Comparison of ENCODE assay signal across 10 mouse cellular contexts in genomic region chr7:30295103-30295502, GRCm38 (mm10). TPM values are rescaled to one million over a fixed set of nuclear protein-coding genes. Genes with fewer than 3 reads are reported as not detected.
DNase-seq lines count a peak whose midpoint lies in the region; ATAC-seq and TF ChIP-seq lines count a peak whose summit lies in the region.
"Had no signal": no experiment of that assay in that cellular context is flagged by ENCODE, and none has a peak within 500 bp of the region (broad histone marks: within the 10 kb centered on the region; RNA-seq: fewer than 3 reads in every experiment).

No protein-coding gene starts in this region.

- no peaks in the 10 kb centered on the region for H3K27me3 ChIP-seq in heart, embryonic 12.5 days (replicated peaks)
- H3K27me3 ChIP-seq in neural tube, embryonic 13.5 days: no peaks in the 10 kb centered on the region
- H3K27me3 ChIP-seq in embryonic facial prominence, embryonic 10.5 days (replicated peaks; ENCODE audit: low read depth, poor library complexity, severe bottlenecking): no peaks in the 10 kb centered on the region
- no peaks in the 10 kb centered on the region for H3K27me3 ChIP-seq in stomach, postnatal 0 days (ENCODE audit: control insufficient read depth, insufficient read depth, low read length)
- H3K27me3 ChIP-seq: stomach, embryonic 15.5 days had no signal

- H3K4me2 ChIP-seq in heart, embryonic 12.5 days: no peak overlapping the region
- H3K4me2 ChIP-seq in neural tube, embryonic 13.5 days: no peak overlapping the region
- no peak overlapping the region for H3K4me2 ChIP-seq in stomach, postnatal 0 days (replicated peaks; ENCODE audit: low read depth)
- H3K4me2 ChIP-seq: stomach, embryonic 15.5 days had no signal

- H3K9me3 ChIP-seq in heart, embryonic 12.5 days (replicated peaks): no peaks in the 10 kb centered on the region
- H3K9me3 ChIP-seq in neural tube, embryonic 13.5 days: no peaks in the 10 kb centered on the region
- H3K9me3 ChIP-seq in embryonic facial prominence, embryonic 10.5 days: no peaks in the 10 kb centered on the region
- no peaks in the 10 kb centered on the region for H3K9me3 ChIP-seq in stomach, postnatal 0 days (ENCODE audit: control insufficient read depth, low read length)
- H3K9me3 ChIP-seq: stomach, embryonic 15.5 days had no signal

- H3K9ac ChIP-seq in heart, embryonic 12.5 days: no peak overlapping the region
- H3K9ac ChIP-seq in neural tube, embryonic 13.5 days: peak overlapping the region; percentile 0; the same call in 1 of the 2 replicates
- H3K9ac ChIP-seq in stomach, postnatal 0 days (ENCODE audit: low read length): no peak overlapping the region
- H3K9ac ChIP-seq: stomach, embryonic 15.5 days had no signal

- peaks cover 13% of the 10 kb centered on the region; the same call in 1 of the 2 replicates for H3K4me1 ChIP-seq in heart, embryonic 12.5 days (replicated peaks)
- H3K4me1 ChIP-seq in neural tube, embryonic 13.5 days (replicated peaks): peaks cover 42% of the 10 kb centered on the region
- H3K4me1 ChIP-seq in embryonic facial prominence, embryonic 10.5 days: peaks cover 20% of the 10 kb centered on the region
- no peaks in the 10 kb centered on the region for H3K4me1 ChIP-seq in stomach, postnatal 0 days (replicated peaks; ENCODE audit: control insufficient read depth, insufficient read depth)

- TF ChIP-seq EP300 in stomach, postnatal 0 days (optimal IDR thresholded peaks at IDR 0.05): no peak

- no peak overlapping the region for H3K27ac ChIP-seq in heart, embryonic 12.5 days (ENCODE audit: poor library complexity, severe bottlenecking)
- no peak overlapping the region for H3K27ac ChIP-seq in neural tube, embryonic 13.5 days (replicated peaks)
- no peak overlapping the region for H3K27ac ChIP-seq in embryonic facial prominence, embryonic 10.5 days (replicated peaks)
- no peak overlapping the region for H3K27ac ChIP-seq in stomach, postnatal 0 days (replicated peaks)
- H3K27ac ChIP-seq: stomach, embryonic 15.5 days had no signal

- H3K4me3 ChIP-seq in heart, embryonic 12.5 days: no peak overlapping the region
- H3K4me3 ChIP-seq in neural tube, embryonic 13.5 days: no peak overlapping the region
- no peak overlapping the region for H3K4me3 ChIP-seq in embryonic facial prominence, embryonic 10.5 days
- H3K4me3 ChIP-seq in stomach, postnatal 0 days (ENCODE audit: low read depth, low read length): no peak overlapping the region
- H3K4me3 ChIP-seq: stomach, embryonic 15.5 days had no signal

- peak; percentile 67 to 79 for DNase-seq in heart, adult 18-20 months
- no peak for DNase-seq in neural tube, embryonic 10.5 days (ENCODE audit: extremely low spot score, low spot score)
- DNase-seq in embryonic facial prominence, embryonic 10.5 days (ENCODE audit: low spot score): peak; percentile 24
- DNase-seq in stomach, postnatal 0 days (ENCODE audit: low spot score): no peak
- no peak for DNase-seq in urinary bladder, postnatal 10 days (ENCODE audit: low spot score)
- no peak for DNase-seq in T-cell, adult 2 months (ENCODE audit: low spot score)

- peaks cover 25% of the 10 kb centered on the region for H3K36me3 ChIP-seq in heart, embryonic 12.5 days
- peaks cover 68% of the 10 kb centered on the region for H3K36me3 ChIP-seq in neural tube, embryonic 13.5 days
- peaks cover 76% of the 10 kb centered on the region for H3K36me3 ChIP-seq in embryonic facial prominence, embryonic 10.5 days (replicated peaks)
- 0 out of 2 replicates have a peak, but pooled peaks cover 2% of the 10 kb centered on the region for H3K36me3 ChIP-seq in stomach, postnatal 0 days (ENCODE audit: control insufficient read depth, insufficient read depth, low read length)

- TF ChIP-seq CTCF in stomach, postnatal 0 days (IDR thresholded peaks at IDR 0.05; ENCODE audit: low read depth): no peak

- 36% methylated on average over 10 of the region's 10 CpGs for WGBS in heart, embryonic 12.5 days
- WGBS in neural tube, embryonic 13.5 days: 74% methylated on average over 10 of the region's 10 CpGs
- 74% methylated on average over 10 of the region's 10 CpGs for WGBS in embryonic facial prominence, embryonic 10.5 days
- WGBS in stomach, postnatal 0 days: 47% methylated on average over 10 of the region's 10 CpGs

- ATAC-seq in heart, embryonic 12.5 days (ENCODE audit: insufficient number of reproducible peaks, low FRiP score): no peak
- no peak for ATAC-seq in neural tube, embryonic 13.5 days (ENCODE audit: low read depth)
- peak; percentile 38; the same call in 1 of the 2 replicates for ATAC-seq in stomach, postnatal 0 days (ENCODE audit: low FRiP score, low TSS enrichment)

RNA-seq across cellular contexts. Expression of gene Clip3, which starts 3.6 kb away (rescaled TPM):
- 1 to 10 TPM; 5.7 TPM for total RNA-seq in heart, adult 18-20 months (2021)
- polyA plus RNA-seq in heart, embryonic 12.5 days (2016; fragmentation: Nextera tagmentation; extraction: Ambion mirVana): 17.2 and 20.2 TPM in 2 replicates
- 103 and 113 TPM in 2 replicates for polyA plus RNA-seq in neural tube, embryonic 13.5 days (2015; fragmentation: Nextera tagmentation; extraction: Ambion mirVana)
- 53.0 and 53.4 TPM in 2 replicates for polyA plus RNA-seq in embryonic facial prominence, embryonic 10.5 days (2016; fragmentation: Nextera tagmentation; extraction: Ambion mirVana)
- 9.6 and 10.2 TPM in 2 replicates for polyA plus RNA-seq in stomach, postnatal 0 days (2015; fragmentation: Nextera tagmentation; extraction: Ambion mirVana)
- total RNA-seq: common myeloid progenitor, adult 5-6 weeks had no signal

RNA-seq across cellular contexts. Expression of gene Alkbh6, which starts 13.4 kb away (rescaled TPM):
- 10 to 100 TPM; 26.2 to 27.8 TPM for total RNA-seq in heart, adult 18-20 months (2021)
- 56.8 and 59.0 TPM in 2 replicates for polyA plus RNA-seq in heart, embryonic 12.5 days (2016; fragmentation: Nextera tagmentation; extraction: Ambion mirVana)
- polyA plus RNA-seq in neural tube, embryonic 13.5 days (2015; fragmentation: Nextera tagmentation; extraction: Ambion mirVana): 120 and 123 TPM in 2 replicates
- polyA plus RNA-seq in embryonic facial prominence, embryonic 10.5 days (2016; fragmentation: Nextera tagmentation; extraction: Ambion mirVana): 95.5 and 97.0 TPM in 2 replicates
- polyA plus RNA-seq in stomach, postnatal 0 days (2015; fragmentation: Nextera tagmentation; extraction: Ambion mirVana): 55.4 and 58.8 TPM in 2 replicates

RNA-seq across cellular contexts. Expression of gene Wdr62, which starts 14.9 kb away (rescaled TPM):
- under 1 TPM; 0.57 to 0.80 TPM for total RNA-seq in heart, adult 18-20 months (2021)
- 9.3 and 9.9 TPM in 2 replicates for polyA plus RNA-seq in heart, embryonic 12.5 days (2016; fragmentation: Nextera tagmentation; extraction: Ambion mirVana)
- 3.8 and 4.0 TPM in 2 replicates for polyA plus RNA-seq in neural tube, embryonic 13.5 days (2015; fragmentation: Nextera tagmentation; extraction: Ambion mirVana)
- polyA plus RNA-seq in embryonic facial prominence, embryonic 10.5 days (2016; fragmentation: Nextera tagmentation; extraction: Ambion mirVana): 17.8 and 18.2 TPM in 2 replicates
- polyA plus RNA-seq in stomach, postnatal 0 days (2015; fragmentation: Nextera tagmentation; extraction: Ambion mirVana): 2.4 TPM in 2 replicates

RNA-seq across cellular contexts. Expression of gene Thap8, which starts 15.2 kb away (rescaled TPM):
- not detected for total RNA-seq in heart, adult 18-20 months (2021)
- polyA plus RNA-seq in heart, embryonic 12.5 days (2016; fragmentation: Nextera tagmentation; extraction: Ambion mirVana): 0.27 and 0.32 TPM in 2 replicates
- polyA plus RNA-seq in neural tube, embryonic 13.5 days (2015; fragmentation: Nextera tagmentation; extraction: Ambion mirVana): 0.47 and 0.81 TPM in 2 replicates
- 0.45 and 0.90 TPM in 2 replicates for polyA plus RNA-seq in embryonic facial prominence, embryonic 10.5 days (2016; fragmentation: Nextera tagmentation; extraction: Ambion mirVana)
- polyA plus RNA-seq in stomach, postnatal 0 days (2015; fragmentation: Nextera tagmentation; extraction: Ambion mirVana): 0.38 and 0.44 TPM in 2 replicates
- total RNA-seq: common myeloid progenitor, adult 5-6 weeks had no signal

RNA-seq across cellular contexts. Expression of gene Syne4, which starts 19.5 kb away (rescaled TPM):
- 1 to 10 TPM in 1 of 2 experiments, under 1 TPM in 1; 0.72 to 2.0 TPM for total RNA-seq in heart, adult 18-20 months (2021)
- 18.4 and 19.5 TPM in 2 replicates for polyA plus RNA-seq in heart, embryonic 12.5 days (2016; fragmentation: Nextera tagmentation; extraction: Ambion mirVana)
- polyA plus RNA-seq in neural tube, embryonic 13.5 days (2015; fragmentation: Nextera tagmentation; extraction: Ambion mirVana): 19.0 and 27.3 TPM in 2 replicates
- 51.1 and 65.6 TPM in 2 replicates for polyA plus RNA-seq in embryonic facial prominence, embryonic 10.5 days (2016; fragmentation: Nextera tagmentation; extraction: Ambion mirVana)
- 13.5 and 14.2 TPM in 2 replicates for polyA plus RNA-seq in stomach, postnatal 0 days (2015; fragmentation: Nextera tagmentation; extraction: Ambion mirVana)
- total RNA-seq: common myeloid progenitor, adult 5-6 weeks had no signal

Comparison
In these comparisons a context has a peak if more than half of its experiments do, and no peak if none do; other contexts are left out.
1. DNase-seq: peak in heart, adult 18-20 months (2 of 2) and embryonic facial prominence, embryonic 10.5 days (single experiment); none in neural tube, embryonic 10.5 days (single experiment), stomach, postnatal 0 days (single experiment), urinary bladder, postnatal 10 days (single experiment) and T-cell, adult 2 months (single experiment).